Mouse (Mus musculus): ENCODE measurements around the gene Cdk9.

DNA sequence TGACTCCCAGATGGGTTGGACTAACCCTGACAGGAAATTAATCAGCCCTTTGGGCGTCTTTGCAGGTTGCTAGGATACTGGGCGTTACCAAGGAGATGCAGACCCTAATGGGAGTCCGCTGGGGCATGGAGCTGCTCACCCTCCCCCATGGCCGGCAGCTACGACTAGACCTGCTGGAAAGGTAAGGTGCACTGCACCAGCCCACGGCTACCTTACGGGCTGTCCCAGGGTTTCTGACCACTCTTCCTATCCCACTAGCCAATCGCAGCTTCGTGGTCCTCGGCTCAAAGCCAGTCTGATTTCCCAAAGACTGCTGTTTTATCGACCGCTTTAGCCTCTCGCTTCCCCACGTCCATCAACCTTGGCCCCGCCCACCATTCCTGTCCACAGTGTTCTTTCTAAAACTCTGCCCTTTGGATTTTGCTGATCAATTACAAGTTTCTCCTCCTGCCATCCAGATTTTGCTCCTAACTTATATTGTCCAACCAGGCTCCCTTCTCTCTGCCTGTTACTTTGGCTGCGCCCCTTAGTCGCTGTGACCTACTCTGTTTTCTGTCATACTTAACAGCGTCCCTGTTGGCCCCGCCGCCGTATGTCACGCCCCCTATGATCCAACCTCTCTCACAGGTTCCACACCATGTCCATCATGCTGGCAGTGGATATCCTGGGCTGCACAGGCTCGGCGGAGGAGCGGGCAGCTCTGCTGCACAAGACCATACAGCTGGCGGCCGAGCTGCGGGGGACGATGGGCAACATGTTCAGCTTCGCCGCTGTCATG lies 38.2 kb upstream of the Cdk9 start:
- TF ChIP-seq POLR2A (IDR thresholded peaks at IDR 0.05; ENCODE audit: low read depth, low read length): no peak
- TF ChIP-seq CTCF (IDR thresholded peaks at IDR 0.05; ENCODE audit: extremely low read depth, insufficient read length, insufficient replicate concordance, low read depth, low read length): no peak

All from small intestine, adult 2 months (tissue).